Mouse (Mus musculus) heart, adult 2 months (tissue): Measurements from ENCODE around the gene Aldh1l1.

Experiments
- CTCF ChIP-seq: fragments of 200-600 bp; IDR thresholded peaks from 2 replicates; pipeline ENCODE4 v1.8.1; 2022; ENCODE audit warnings: antibody characterized with exemption, mild to moderate bottlenecking, moderate library complexity
- EP300 ChIP-seq: fragments of 200-500 bp; IDR thresholded peaks from 2 replicates; pipeline ENCODE4 v1.6.1; 2011; ENCODE audit warnings: low read depth, low read length, control low read depth; ENCODE audit not compliant: insufficient read depth

DNA sequence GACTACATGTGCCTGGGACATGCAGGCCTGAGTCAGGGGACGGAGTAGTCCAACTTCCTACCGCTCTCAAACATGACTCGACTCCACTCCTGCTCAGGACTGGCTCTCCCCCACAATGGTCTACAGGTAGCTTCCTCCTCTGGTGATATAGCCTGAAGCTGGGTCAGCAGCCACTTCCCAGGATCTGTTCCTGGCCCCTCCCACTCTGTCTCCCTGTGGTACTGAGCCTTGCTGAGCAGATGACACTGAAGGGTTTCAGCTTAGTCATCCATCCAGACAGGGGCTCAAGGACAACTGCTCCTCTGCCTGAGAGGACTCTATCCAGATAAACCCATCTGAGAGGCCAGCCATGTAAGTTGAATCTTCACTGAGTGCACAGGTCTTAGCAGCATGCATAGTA is 81.3 kb downstream of the Aldh1l1 start:
- TF ChIP-seq CTCF: no peak
- TF ChIP-seq EP300: no peak
